Mouse (Mus musculus) layer of hippocampus, postnatal 14 days (tissue): ENCODE results near the gene Ptcd1. TPM values are rescaled to one million over a fixed set of nuclear protein-coding genes. Genes with fewer than 3 reads are reported as not detected.
"Not testable (repeated sequence)": the region's sequence is repeated elsewhere in the genome, so short reads cannot be mapped to it uniquely, and the experiment has no call there.

Experiments used
- DNase-seq, 2 experiments: peaks; one replicate each; pipeline ENCODE4 v3.0.0; 2021 to 2022; ENCODE audit warnings: low spot score in 2 of 2, mixed read lengths in 1 of 2
- long read RNA-seq, 2 experiments: library from polyadenylated mRNA; stranded (forward); transcript quantifications; one replicate each; pipeline ENCODE4 v2.0.0; 2021
- total RNA-seq, 2 experiments: library from RNA; stranded (reverse); gene quantifications; 2 replicates each; pipeline ENCODE4 v1.2.3; 2021

The Ptcd1 gene
- total RNA-seq = 10 to 100 TPM; 14.1 to 15.2 TPM
- long read RNA-seq, experiment 1, transcript Ptcd1-201 (9 exons, 3,087 nt) = major isoform, 10 of 13 reads
- long read RNA-seq, experiment 1, partial matches to known transcripts = 1 of 13 reads
- long read RNA-seq, experiment 1, other reads (novel, unspliced or antisense) = 2 of 13 reads
- long read RNA-seq, experiment 2, transcript Ptcd1-201 (9 exons, 3,087 nt) = major isoform, 14 of 22 reads
- long read RNA-seq, experiment 2, partial matches to known transcripts = 1 of 22 reads
- long read RNA-seq, experiment 2, other reads (novel, unspliced or antisense) = 7 of 22 reads

DNA sequence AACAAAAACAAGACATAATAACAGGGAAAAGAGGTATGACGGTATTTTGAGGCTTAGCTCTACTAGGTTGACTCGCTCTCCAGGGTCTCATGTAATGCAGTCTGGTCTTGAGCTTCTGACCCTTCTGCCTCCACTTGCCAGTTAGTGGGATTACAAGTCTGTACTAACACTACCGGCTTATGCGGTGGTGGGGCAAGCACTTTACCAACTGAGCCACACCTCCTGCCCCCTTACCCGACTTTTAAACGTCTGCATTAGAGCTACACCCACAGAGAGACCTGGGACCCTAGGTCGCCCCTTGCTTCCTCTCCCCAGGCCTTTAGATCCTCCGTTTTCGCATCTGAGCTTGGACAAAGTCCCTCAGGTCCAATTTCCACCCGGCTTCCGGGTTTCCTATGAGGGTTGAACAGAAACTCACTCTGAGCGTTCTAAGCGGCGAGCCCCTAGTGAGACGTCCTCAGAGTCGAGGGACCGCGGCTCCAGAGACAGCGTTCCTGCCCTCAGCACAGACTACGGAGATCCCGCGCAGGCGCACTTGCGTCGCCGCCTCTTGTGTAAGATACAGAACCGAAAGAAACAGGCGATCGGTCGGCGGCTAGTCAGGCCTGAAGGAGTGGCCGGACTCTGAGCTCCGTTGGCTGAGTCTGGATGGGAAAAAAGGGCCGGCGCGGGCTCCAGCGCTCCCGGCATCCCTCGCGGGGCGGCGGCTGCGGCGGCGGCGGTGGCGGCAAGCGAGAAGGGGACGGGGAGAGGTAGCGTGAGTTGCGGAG lies at the start of gene Ptcd1, which contains the start of gene Cpsf4:
Gene Ptcd1, minus strand, starts transcription at position 573 of the 770 bp plus-strand sequence.
Gene Cpsf4, plus strand, starts transcription at position 678 of the 770 bp plus-strand sequence.
- DNase-seq = peak; percentile 97 to 99

- DNase-seq = no peak
Measured at GRCm38 (mm10) chr5:145214679-145215078, 47.8 kb upstream of the Ptcd1 start.

DNA sequence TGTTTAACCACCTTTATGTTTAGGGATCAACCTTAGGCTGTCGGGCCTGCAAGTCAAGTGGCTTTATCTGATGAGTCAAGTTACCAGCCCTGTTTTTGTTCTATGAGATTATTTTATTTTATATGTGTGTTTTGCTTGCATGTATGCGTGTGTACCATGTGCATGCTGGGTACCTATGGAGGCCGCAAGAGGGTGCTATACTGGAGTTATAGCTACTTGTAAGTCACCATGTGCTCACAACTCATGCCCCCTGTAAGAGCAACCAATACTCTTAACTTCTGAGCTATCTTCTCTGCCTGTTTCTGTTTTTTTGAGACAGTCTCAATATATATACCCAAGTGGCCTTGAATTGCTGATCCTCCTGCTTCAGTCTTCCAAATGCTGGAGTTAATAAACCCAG lies 46.6 kb upstream of the Ptcd1 start:
- no peak for DNase-seq

- no peak for DNase-seq
Measured at GRCm38 (mm10) chr5:145212216-145212615, 45.3 kb upstream of the Ptcd1 start.

DNA sequence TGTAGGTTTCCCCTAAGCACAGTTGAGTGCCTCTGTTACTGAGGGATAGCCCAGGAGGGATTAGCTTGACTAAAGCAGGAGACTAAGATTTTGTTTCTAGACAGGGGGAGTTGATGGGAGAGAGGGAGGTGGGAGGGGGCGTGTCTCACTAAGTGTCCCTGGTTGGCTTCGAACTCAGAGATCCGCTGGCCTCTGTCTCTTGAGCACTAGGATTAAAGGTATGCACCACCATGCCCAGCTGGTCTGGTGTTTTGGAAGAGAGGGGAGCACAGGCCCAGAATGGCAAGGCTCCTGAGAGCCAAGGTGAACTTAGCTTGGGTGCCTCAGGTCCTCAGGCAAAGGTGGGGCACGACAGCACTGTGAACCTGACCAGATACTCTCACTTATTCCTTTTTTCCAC lies 44.4 kb upstream of the Ptcd1 start:
- DNase-seq = no peak

DNA sequence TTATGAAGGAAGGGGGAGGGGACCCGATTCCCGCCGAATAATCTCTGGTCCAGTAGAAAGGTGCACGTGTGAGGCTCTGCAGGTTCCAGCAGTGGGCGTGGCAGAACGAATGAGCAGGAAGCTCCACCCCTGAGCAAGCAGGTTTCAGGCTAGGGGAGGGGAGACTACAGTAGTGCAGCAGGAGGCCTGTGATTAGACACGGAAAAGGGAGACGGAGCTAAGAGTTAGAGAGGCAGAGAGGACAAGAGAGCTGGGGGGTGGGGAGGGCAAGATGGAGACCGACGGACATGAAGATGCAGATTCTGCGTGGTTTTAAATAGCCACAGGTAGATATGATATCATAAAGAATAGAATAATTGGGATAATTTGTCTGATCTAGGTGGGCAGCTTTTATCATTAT lies 41.5 kb upstream of the Ptcd1 start:
- DNase-seq = not testable (repeated sequence)

DNA sequence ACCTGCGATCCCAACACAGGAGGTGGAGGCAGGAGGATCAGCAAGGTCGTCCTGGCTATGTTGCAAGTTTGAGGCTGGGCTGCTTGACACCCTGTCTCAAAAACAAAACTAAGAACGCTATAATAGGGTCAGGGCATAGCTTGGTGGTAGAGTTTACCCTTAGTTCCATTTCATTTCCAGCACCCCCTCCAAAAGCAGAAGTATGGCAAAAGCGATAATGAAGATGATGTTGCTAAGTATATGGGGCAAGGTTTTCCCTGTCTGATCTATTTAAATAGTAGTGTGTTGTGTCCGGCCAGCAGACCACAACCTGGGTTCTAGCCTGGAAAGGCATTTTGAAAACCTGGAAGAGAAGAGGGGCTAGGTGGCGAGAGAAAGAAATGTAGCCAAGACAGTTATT lies 41.0 kb upstream of the Ptcd1 start:
- DNase-seq = no peak

DNA sequence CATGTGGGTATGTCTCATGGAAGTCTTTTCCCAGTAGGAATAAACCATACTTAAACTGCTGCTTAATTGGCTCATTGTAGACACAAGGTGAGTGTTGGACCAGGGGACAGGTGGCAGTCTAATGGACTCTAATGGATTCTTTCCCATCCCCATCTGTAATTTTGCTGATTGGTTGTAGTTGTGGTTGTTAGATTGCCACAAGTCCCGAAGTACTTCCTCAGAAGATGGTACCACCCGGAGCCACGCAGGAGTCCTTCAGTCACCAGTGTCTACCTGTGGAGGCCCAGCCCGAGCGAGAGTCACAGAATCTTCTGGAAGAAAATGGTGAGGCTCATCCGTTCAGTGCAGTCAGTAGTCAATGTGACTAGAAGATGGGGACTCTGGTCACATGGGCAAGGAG lies 40.5 kb upstream of the Ptcd1 start:
- DNase-seq = no peak

- no peak for DNase-seq
Measured at GRCm38 (mm10) chr5:145205041-145205440, 38.1 kb upstream of the Ptcd1 start.

DNA sequence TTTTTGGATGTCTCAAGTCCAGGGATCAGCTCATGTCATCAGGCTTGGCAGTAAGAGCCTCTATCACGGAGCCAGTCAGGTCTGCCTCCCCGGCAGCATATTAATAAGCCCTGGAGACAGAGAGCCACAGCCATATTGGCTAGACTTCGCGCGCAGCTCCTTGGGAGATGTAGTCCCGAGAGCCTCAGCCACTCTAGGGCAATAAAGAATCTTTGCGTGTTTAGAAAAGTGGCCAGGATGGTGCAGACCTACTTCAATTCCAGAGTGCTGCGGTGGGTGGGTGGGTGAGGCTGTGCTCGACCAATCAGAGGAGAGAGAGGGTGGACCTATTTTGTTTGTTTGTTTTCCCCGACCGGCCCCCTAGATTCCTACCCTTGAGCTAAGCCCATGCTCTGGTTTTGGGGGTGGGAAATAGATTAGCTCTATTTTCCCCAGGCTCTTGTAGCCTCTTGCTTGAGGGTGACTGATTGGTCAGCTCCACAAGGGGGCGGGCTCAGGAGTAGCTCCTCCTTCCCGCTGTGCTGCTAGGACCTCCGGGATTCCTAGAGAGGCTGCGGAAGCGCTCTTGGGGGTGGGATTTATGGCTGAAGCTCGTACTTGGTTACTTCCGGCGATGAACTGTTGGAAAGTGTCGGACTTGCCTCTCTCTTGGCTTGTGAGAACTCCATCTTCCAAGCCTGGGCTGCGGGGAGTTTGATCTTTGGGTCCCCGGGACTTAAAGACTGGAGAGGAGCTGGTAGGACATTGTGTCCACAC lies 37.2 kb upstream of the Ptcd1 start, which contains the start of gene Zkscan5:
Gene Zkscan5, plus strand, starts transcription at position 627 of the 756 bp plus-strand sequence.
- DNase-seq = peak; percentile 96 to 98

DNA sequence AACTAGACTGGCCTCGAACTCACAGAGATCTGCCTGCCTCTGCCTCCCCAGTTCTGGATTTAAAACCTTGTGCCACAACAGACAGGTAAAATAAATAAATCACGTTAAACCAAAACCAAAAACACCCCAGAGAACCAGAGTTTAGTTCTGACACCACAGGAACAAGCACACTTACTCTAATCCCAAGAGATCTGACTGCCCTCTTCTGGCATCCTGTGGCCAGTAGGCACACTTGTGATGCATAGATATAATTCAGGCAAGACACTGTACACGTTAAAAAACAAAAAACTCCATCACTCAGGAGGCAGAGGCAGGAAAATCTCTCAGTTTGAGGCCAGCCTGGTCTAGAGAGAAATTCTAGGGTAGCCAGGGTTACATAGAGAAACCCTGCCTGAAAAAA lies 35.5 kb upstream of the Ptcd1 start:
- DNase-seq = no peak

DNA sequence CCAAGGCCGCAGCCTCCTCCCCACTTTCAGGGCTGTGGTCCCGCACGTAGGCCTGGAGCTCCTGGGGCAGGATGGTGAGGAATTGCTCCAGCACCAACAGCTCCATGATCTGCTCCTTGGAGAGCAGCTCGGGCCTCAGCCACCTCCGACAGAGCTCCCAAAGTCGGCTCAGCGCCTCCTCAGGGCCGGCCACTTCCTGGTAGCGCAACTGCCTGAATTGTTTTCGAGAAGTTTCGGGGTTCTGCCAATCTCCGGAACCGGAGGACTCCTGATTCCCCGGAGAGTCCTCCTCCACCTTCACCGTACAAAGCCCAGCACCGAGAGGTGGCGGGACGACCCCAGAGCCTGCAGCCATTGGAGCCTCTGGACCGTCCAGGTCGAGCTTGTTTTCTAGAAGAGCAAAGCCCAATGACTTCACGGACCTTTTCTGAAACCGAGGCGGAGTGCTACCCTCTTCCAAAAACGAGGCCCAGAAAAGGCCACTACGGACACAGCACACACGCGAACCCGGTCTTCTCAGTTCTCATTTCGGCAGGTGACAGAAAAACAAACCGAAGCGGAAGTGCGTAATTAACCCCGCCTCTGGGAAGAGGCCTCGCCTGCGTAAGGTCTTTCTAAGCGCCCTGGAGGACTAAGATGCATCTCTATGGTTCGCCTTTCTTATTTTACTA lies 34.5 kb upstream of the Ptcd1 start, which contains the start of gene Zkscan14:
Gene Zkscan14, minus strand, starts transcription at position 548 of the 671 bp plus-strand sequence.
- DNase-seq = peak; percentile 58 to 85

GRCm38 (mm10) chr5:145200387-145200786 lies 33.5 kb upstream of the Ptcd1 start:
- DNase-seq = no peak

DNA sequence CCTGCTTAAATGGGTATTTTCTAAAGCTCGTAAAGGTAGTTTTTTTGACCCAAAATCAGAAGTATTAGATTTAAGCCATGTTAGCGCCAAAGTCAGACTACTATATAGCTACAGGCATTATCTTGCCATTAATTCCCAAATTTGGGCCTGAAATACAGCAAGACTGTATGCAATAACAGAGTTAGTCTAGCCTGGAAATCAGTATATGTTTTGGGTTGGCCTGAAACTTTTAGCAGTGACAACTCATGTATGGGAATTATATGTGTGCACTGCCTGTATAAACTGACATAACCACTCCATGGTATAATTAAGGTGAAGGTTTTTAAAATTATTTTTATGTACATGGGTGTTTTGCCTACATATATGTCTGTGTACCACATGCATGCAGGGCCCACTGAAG lies 25.1 kb upstream of the Ptcd1 start, which contains the start of gene Atp5j2:
Gene Atp5j2, minus strand, starts transcription at position 101 of the 400 bp plus-strand sequence.
- no peak for DNase-seq

DNA sequence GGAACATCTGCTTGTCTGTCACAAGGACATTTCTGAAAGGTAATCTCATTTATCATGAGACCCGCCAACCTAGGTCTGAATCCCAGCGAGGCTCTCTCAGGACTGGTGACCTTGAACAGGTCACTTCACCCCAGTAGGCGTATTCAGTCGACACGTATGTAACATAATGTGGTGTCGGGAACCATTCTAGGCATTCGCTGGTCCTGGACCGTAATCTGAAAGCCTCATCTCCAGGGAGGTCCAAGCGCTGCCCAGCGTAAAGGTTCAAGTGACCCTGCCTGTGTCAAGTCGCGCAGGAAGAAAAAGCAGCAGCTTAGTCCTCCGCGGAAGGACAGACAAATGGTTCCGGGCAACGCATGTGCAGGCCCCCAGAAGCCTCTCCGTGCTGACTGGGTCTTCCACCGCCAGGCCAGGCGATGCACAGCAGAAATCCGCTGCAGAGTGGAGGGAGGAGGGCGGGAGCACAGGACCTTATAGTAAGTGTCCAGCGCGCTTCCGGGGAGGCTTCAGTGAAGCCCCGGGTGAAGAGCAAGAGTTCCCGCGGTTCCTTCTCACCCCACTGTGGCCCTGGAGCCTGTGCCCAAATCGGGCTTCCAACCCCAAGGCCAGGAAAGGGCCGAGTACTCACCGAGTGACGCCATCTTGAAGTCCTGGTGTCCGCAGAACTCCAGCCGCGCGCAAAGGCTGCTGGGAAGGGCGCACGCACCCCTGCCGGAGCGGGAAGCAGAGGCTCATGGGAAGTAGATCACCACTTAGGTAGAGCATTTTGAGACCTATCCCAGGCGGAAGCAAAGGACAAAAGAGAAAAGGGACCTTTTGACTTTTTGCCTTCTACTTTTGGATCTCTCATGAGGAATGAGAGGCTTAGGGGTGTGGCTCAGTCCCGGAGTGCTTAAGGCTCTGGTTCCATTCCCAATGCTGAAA lies 24.2 kb upstream of the Ptcd1 start:
- peak; percentile 86 to 93 for DNase-seq

- no peak for DNase-seq
Measured at GRCm38 (mm10) chr5:145190373-145190772, 23.5 kb upstream of the Ptcd1 start.

DNA sequence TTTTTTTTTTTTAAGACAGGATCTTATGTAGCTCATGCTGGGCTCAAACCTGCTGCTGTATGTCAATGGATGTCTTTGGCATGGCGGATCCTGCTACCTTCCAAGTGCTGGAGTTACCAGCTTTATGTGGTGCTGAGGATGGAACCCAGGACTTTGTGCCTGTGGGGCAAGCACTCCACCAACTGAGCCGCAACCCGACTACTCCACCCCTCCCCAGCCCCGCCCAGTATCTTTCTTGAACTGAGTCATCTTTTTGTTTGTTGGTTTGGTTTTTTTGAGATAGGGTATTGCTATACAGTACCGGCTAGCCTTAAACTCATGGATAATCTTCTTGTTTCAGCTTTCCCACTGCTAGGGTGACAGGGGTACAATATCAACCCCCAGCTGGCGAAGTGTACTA lies 22.5 kb upstream of the Ptcd1 start:
- no peak for DNase-seq

DNA sequence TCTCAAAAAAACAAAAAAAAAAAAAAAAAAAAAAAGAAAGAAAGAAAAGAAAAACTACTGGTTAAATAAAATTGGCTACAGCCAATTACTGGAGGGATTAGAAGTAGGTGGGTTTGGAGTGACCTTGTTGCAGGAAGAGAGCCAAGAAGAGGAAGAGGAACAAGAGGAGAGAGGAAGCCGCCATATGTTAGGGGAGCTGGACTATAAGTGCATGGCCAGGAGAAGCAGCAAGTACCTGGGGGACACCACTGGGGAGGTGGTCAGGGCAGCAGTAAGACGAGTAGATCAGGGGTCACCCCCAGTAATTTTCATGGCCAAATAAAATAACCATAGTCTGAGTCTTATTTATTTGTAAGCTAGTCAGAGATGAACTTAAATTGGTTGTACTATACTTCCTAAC lies 18.3 kb upstream of the Ptcd1 start:
- DNase-seq = no peak

DNA sequence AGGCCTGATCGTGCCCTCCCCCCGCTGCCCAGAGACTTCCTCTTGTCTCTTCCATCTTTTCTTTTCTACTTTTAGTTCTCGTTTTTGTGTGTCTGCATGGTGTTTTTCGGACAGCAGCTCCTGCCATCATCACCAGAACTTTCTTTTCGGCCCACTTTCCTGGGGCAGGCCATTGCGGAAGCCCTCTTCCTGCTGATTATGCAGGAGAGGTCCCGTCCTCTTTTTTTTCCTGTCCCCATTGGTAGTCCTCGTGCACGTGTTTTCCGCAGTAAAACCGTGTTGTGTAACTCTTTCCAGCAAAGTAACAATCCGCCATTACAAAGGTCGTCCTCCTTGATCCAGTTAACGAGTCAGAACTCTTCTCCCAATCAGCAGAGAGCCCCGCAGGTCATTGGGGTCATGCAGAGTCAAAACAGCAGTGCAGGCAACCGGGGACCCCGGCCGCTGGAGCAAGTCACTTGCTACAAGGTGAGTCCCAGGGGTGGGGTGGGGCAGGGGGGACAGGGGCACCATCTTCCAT lies 11.6 kb upstream of the Ptcd1 start:
- DNase-seq = no peak

- no peak for DNase-seq
Measured at GRCm38 (mm10) chr5:145167306-145167661, 376 bp upstream of the Ptcd1 start.
